Mouse (Mus musculus) spleen, adult 18-20 months (tissue): ENCODE data around the gene Mr1.
A peak's percentile ranks its signal among the peaks of the same experiment; 100 is the strongest.

Source experiments
- DNase-seq, 2 experiments: peaks; one replicate each; pipeline ENCODE4 v3.0.0; 2022; ENCODE audit warnings: mixed read lengths in 2 of 2

Mr1 gene

GRCm38 (mm10) chr1:155093145-155093791 is 53.3 kb downstream of the Mr1 start:
- DNase-seq = no peak

GRCm38 (mm10) chr1:155091842-155092800 is 54.5 kb downstream of the Mr1 start:
- DNase-seq = no peak

GRCm38 (mm10) chr1:155091374-155091841 is 55.2 kb downstream of the Mr1 start:
- DNase-seq = peak in 1 of 2 experiments; percentile 32

DNA sequence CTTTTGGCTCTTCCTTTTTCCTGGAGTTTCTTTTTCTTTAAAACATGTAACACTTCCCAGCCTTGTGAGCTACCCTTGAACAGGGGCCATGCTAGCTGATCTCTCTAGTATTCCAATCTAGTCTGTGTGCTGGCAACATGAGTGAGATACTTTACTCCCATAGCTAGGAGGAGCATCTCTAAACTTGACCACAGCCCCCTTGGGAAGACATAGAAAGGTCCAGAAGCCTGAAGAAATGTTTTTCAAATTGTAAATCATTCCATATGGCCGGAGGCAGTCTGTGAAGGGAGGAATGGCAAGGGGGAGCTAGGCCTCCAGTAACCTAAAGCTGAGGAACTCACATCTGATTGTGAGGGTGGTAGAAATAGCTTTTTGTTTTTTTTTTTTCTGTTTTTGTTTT is 55.9 kb downstream of the Mr1 start:
- no peak for DNase-seq

GRCm38 (mm10) chr1:155090327-155090726 is 56.3 kb downstream of the Mr1 start:
- DNase-seq = no peak

GRCm38 (mm10) chr1:155088847-155089603 is 57.6 kb downstream of the Mr1 start:
- no peak for DNase-seq

GRCm38 (mm10) chr1:155088046-155088445 is 58.6 kb downstream of the Mr1 start:
- no peak for DNase-seq

DNA sequence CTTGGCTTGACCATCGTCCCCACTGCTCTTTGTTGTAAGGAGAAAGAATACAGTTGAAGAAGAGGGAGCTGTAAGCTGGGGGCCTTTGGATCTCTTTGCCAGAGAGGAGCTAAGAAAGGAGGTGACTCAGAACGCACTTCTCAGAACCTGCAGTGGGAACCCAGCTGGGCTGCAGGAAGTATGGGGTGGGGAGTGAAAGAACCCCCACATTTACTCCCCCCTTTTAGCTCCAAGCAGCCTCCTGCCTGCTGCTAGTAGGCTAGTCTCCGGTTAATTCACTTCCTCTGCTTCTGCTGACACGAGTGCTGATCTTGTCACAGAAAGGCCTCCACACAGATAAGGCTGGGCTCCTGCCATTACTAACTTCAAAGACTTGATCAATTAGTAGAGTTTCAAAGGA is 59.7 kb downstream of the Mr1 start:
- DNase-seq = no peak

GRCm38 (mm10) chr1:155086416-155086815 is 60.2 kb downstream of the Mr1 start:
- DNase-seq = no peak

- no peak for DNase-seq
These were observed 61.8 kb downstream of the Mr1 start for GRCm38 (mm10) chr1:155084839-155085238.

DNA sequence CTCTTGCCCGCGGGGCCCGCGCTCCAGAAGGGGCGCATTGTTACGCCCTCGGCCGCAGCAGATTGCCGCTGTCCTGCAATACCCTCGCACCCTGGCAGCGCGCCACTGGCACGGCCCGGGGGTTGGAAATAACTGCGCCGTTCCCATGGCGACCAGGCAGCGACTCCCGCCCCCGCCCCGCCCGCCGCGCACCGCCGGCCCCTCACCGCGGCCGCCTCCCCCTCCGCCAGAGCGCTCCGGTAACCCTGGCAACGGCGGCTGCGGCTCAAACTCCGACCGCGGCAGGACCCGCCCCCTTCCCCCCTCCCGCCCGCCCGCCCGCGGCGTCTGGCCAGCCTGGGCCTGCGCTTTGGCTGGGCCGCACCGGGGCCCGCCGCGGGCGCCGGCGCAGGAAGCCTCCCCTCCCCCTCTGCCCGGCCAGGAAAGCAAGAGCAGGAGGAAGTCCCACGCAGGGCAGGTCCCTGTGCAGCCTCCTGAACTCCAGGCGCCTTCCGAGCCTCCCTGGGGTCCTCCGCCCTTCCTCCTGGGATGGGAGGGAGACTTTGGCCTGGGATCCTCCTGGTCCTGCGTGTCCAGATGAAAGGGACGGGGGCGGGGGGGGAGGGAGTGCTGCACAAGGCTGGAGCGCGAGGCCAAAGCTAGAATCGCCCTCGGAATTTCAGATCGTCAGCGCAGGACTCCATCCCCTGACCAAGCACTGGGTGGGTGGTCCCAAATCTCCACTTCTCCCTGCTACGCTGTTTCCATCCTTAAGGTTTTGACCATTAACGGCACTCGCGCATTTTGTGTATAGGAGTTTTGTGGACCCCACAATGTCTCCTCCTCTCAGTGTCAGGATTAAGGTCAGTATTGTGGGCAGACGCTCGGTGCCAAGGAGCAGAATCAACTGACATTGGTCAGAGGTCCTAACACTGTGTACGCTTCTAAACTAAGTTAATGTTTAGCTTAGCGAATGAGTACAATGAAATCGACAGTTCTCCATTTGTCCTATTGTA is 63.0 kb downstream of the Mr1 start:
- DNase-seq = peak; percentile 89 to 92

DNA sequence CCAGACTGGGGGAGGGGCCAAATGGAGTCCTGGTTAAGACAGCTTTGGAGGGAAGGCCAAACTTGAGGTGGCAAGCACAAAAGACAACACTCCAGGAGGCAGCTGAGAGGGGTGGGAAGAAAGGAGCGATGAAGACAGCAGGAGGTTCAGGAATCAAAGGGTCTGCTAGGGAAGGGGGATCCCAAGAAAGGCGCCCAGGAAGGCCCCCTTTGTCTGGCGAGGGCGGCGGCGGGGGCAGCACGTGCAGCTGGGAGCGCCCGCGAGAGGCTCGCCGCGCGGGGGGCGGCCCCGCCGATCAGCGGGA is 63.7 kb downstream of the Mr1 start:
- no peak for DNase-seq

- DNase-seq = no peak
These were observed 64.3 kb downstream of the Mr1 start for GRCm38 (mm10) chr1:155082158-155082964.

- no peak for DNase-seq
These were observed 68.9 kb downstream of the Mr1 start for GRCm38 (mm10) chr1:155077675-155078074.
